Mouse (Mus musculus): Measurements from ENCODE around the gene Optn.

Gene Optn

GRCm38 (mm10) chr2:5059997-5060396, 3.9 kb downstream of the Optn start:
- no peak for DNase-seq

- DNase-seq: no peak
Measured at GRCm38 (mm10) chr2:5058436-5058835, 5.4 kb downstream of the Optn start.

GRCm38 (mm10) chr2:5050562-5050961, 13.3 kb downstream of the Optn start:
- DNase-seq: no peak

- DNase-seq: no peak
Measured at GRCm38 (mm10) chr2:5047016-5047415, 16.8 kb downstream of the Optn start.

GRCm38 (mm10) chr2:5045269-5045965, 18.4 kb downstream of the Optn start:
- no peak for DNase-seq

- DNase-seq: no peak
Measured at GRCm38 (mm10) chr2:5044321-5044720, 19.5 kb downstream of the Optn start.

GRCm38 (mm10) chr2:5043476-5043761, 20.4 kb downstream of the Optn start:
- no peak for DNase-seq

- DNase-seq: no peak
Measured at GRCm38 (mm10) chr2:5042616-5043475, 21.0 kb downstream of the Optn start.

GRCm38 (mm10) chr2:5041854-5042253, 22.0 kb downstream of the Optn start:
- no peak for DNase-seq

GRCm38 (mm10) chr2:5040281-5041161, 23.3 kb downstream of the Optn start:
- no peak for DNase-seq

GRCm38 (mm10) chr2:5039350-5040170, 24.3 kb downstream of the Optn start:
- DNase-seq: no peak

GRCm38 (mm10) chr2:5038320-5038719, 25.5 kb downstream of the Optn start:
- DNase-seq: peak; percentile 84

GRCm38 (mm10) chr2:5037390-5037789, 26.5 kb downstream of the Optn start:
- no peak for DNase-seq

GRCm38 (mm10) chr2:5036411-5037076, 27.3 kb downstream of the Optn start:
- no peak for DNase-seq

- no peak for DNase-seq
Measured at GRCm38 (mm10) chr2:5035241-5035640, 28.6 kb downstream of the Optn start.

- DNase-seq: no peak
Measured at GRCm38 (mm10) chr2:5034801-5035200, 29.1 kb downstream of the Optn start.

GRCm38 (mm10) chr2:5033546-5034420, 30.1 kb downstream of the Optn start:
- DNase-seq: no peak

GRCm38 (mm10) chr2:5032665-5033064, 31.2 kb downstream of the Optn start:
- DNase-seq: no peak

- DNase-seq: peak; percentile 67
Measured at GRCm38 (mm10) chr2:5031215-5031614, 32.6 kb downstream of the Optn start.

- DNase-seq: no peak
Measured at GRCm38 (mm10) chr2:5029808-5030207, 34.0 kb downstream of the Optn start.

GRCm38 (mm10) chr2:5028047-5028446, 35.8 kb downstream of the Optn start:
- no peak for DNase-seq
